Mouse (Mus musculus) layer of hippocampus, adult 18-20 months (tissue): ENCODE data around the gene Bcl11a. TPM values are rescaled to one million over a fixed set of nuclear protein-coding genes. Genes with fewer than 3 reads are reported as not detected.
A peak's percentile ranks its signal among the peaks of the same experiment; 100 is the strongest.

ENCODE experiments used
- DNase-seq, 2 experiments: peaks; one replicate each; pipeline ENCODE4 v3.0.0; 2022; ENCODE audit warnings: low spot score in 2 of 2
- total RNA-seq, 2 experiments: library from RNA; stranded (reverse); gene quantifications; 2 replicates each; pipeline ENCODE4 v1.2.3; 2021

Gene Bcl11a
- total RNA-seq, 2 experiments from 2014 or later, result 98.5 to 108 TPM

- no peak for DNase-seq
Measured at GRCm38 (mm10) chr11:24129358-24130185, 51.7 kb downstream of the Bcl11a start.

GRCm38 (mm10) chr11:24130186-24130760 is 52.4 kb downstream of the Bcl11a start:
- DNase-seq, result no peak

GRCm38 (mm10) chr11:24131818-24132217 is 54.0 kb downstream of the Bcl11a start:
- DNase-seq, result no peak

GRCm38 (mm10) chr11:24132358-24132757 is 54.5 kb downstream of the Bcl11a start:
- DNase-seq, result no peak

- DNase-seq, result no peak
Measured at GRCm38 (mm10) chr11:24132853-24133252, 55.0 kb downstream of the Bcl11a start.

GRCm38 (mm10) chr11:24133484-24133883 is 55.6 kb downstream of the Bcl11a start:
- no peak for DNase-seq

- no peak for DNase-seq
Measured at GRCm38 (mm10) chr11:24133928-24134327, 56.1 kb downstream of the Bcl11a start.

GRCm38 (mm10) chr11:24135244-24135643 is 57.4 kb downstream of the Bcl11a start:
- no peak for DNase-seq

GRCm38 (mm10) chr11:24136084-24136785 is 58.4 kb downstream of the Bcl11a start:
- DNase-seq, result no peak

GRCm38 (mm10) chr11:24137891-24138290 is 60.0 kb downstream of the Bcl11a start:
- DNase-seq, result no peak

GRCm38 (mm10) chr11:24138600-24139375 is 60.9 kb downstream of the Bcl11a start:
- DNase-seq, result no peak

- DNase-seq, result no peak
Measured at GRCm38 (mm10) chr11:24139432-24139831, 61.6 kb downstream of the Bcl11a start.

- no peak for DNase-seq
Measured at GRCm38 (mm10) chr11:24139952-24140351, 62.1 kb downstream of the Bcl11a start.

- DNase-seq, result no peak
Measured at GRCm38 (mm10) chr11:24140948-24141347, 63.1 kb downstream of the Bcl11a start.

- no peak for DNase-seq
Measured at GRCm38 (mm10) chr11:24141479-24142251, 63.8 kb downstream of the Bcl11a start.

- no peak for DNase-seq
Measured at GRCm38 (mm10) chr11:24142316-24142715, 64.5 kb downstream of the Bcl11a start.

GRCm38 (mm10) chr11:24144159-24144946 is 66.5 kb downstream of the Bcl11a start:
- peak; percentile 75 to 82 for DNase-seq

GRCm38 (mm10) chr11:24146034-24146433 is 68.2 kb downstream of the Bcl11a start:
- DNase-seq, result no peak

- DNase-seq, result no peak
Measured at GRCm38 (mm10) chr11:24146437-24146836, 68.6 kb downstream of the Bcl11a start.

GRCm38 (mm10) chr11:24147698-24148097 is 69.8 kb downstream of the Bcl11a start:
- DNase-seq, result no peak
